Mouse (Mus musculus) ES-E14 (cell line): ENCODE data around the gene Ldb1.

Experiments
- HCFC1 ChIP-seq: IDR thresholded peaks from 2 replicates; pipeline ENCODE4 v1.6.1; 2012; ENCODE audit warnings: low read length, inconsistent platforms, borderline replicate concordance; ENCODE audit not compliant: insufficient read depth
- MAFK ChIP-seq: IDR thresholded peaks from 2 replicates; pipeline ENCODE4 v1.6.1; 2014; ENCODE audit warnings: mild to moderate bottlenecking, low read depth, low read length, inconsistent platforms; ENCODE audit not compliant: insufficient read depth

DNA sequence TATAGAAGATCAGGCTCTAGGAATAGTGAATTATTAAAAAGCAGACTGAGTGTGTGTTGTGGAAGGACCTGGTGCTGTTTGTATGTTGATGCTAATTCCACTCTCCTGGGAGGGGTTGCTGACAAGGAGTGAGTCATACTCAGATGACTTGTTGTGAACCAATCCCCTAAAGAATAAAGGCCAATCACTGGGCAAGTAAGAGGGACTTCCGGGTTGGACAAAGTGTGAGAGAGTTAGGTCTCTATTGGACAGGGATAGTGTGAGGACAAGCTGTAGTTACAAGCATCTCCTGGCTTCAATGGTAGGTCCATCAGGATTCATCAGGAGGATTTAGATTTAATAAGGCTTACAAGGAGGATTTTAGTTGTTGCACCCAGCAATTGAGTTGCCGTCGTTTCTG lies 56.8 kb downstream of the Ldb1 start:
- TF ChIP-seq HCFC1 (no peak), MAFK (no peak)
